Mouse (Mus musculus): Measurements from ENCODE around the gene Zfp113.

Zfp113 gene

GRCm38 (mm10) chr5:138155443-138155976 is at the start of gene Zfp113:
TSS of gene Zfp113 (minus strand) at chr5:138155744.
- DNase-seq = peak; percentile 87

GRCm38 (mm10) chr5:138202086-138202485 is 46.5 kb upstream of the Zfp113 start:
- no peak for DNase-seq

- DNase-seq = no peak
Observed at GRCm38 (mm10) chr5:138199576-138199975, 44.0 kb upstream of the Zfp113 start.

- no peak for DNase-seq
Observed at GRCm38 (mm10) chr5:138195463-138195862, 39.9 kb upstream of the Zfp113 start.

- no peak for DNase-seq
Observed at GRCm38 (mm10) chr5:138194755-138195345, 39.3 kb upstream of the Zfp113 start.

- DNase-seq = peak; percentile 93
Observed at GRCm38 (mm10) chr5:138193771-138194727, 38.5 kb upstream of the Zfp113 start, which contains the start of gene Mblac1. TSS of gene Mblac1 (plus strand) at chr5:138194314.

- DNase-seq = peak; percentile 74
Observed at GRCm38 (mm10) chr5:138187661-138188306, 32.2 kb upstream of the Zfp113 start.

- DNase-seq = peak; percentile 87
Observed at GRCm38 (mm10) chr5:138186950-138187638, 31.6 kb upstream of the Zfp113 start, which contains the start of the genes Taf6 and Cnpy4. TSS of gene Taf6 (minus strand) at chr5:138187451. TSS of gene Cnpy4 (plus strand) at chr5:138187485.

GRCm38 (mm10) chr5:138173217-138173616 is 17.7 kb upstream of the Zfp113 start:
- no peak for DNase-seq

- peak; percentile 99 for DNase-seq
Observed at GRCm38 (mm10) chr5:138171695-138172491, 16.3 kb upstream of the Zfp113 start, which contains the start of the genes Ap4m1 and Mcm7. TSS of gene Ap4m1 (plus strand) at chr5:138172002. TSS of gene Mcm7 (minus strand) at chr5:138172422.

GRCm38 (mm10) chr5:138170936-138171561 is 15.5 kb upstream of the Zfp113 start:
- peak; percentile 97 for DNase-seq

- DNase-seq = no peak
Observed at GRCm38 (mm10) chr5:138165594-138165993, 10.1 kb upstream of the Zfp113 start.

- no peak for DNase-seq
Observed at GRCm38 (mm10) chr5:138163610-138164009, 8.1 kb upstream of the Zfp113 start.

- DNase-seq = no peak
Observed at GRCm38 (mm10) chr5:138163046-138163445, 7.5 kb upstream of the Zfp113 start.

- peak; percentile 92 for DNase-seq
Observed at GRCm38 (mm10) chr5:138160842-138161665, 5.5 kb upstream of the Zfp113 start, which contains the start of gene Cops6. TSS of gene Cops6 (plus strand) at chr5:138161071.

- DNase-seq = no peak
Observed at GRCm38 (mm10) chr5:138160224-138160762, 4.7 kb upstream of the Zfp113 start.

GRCm38 (mm10) chr5:138154390-138154789 is 1.2 kb downstream of the Zfp113 start:
- DNase-seq = no peak

- DNase-seq = no peak
Observed at GRCm38 (mm10) chr5:138138585-138138984, 17.0 kb downstream of the Zfp113 start.

GRCm38 (mm10) chr5:138137935-138138549 is 17.5 kb downstream of the Zfp113 start:
- DNase-seq = no peak
